9 mouse cellular contexts compared by ENCODE assay signal in the genomic region with DNA sequence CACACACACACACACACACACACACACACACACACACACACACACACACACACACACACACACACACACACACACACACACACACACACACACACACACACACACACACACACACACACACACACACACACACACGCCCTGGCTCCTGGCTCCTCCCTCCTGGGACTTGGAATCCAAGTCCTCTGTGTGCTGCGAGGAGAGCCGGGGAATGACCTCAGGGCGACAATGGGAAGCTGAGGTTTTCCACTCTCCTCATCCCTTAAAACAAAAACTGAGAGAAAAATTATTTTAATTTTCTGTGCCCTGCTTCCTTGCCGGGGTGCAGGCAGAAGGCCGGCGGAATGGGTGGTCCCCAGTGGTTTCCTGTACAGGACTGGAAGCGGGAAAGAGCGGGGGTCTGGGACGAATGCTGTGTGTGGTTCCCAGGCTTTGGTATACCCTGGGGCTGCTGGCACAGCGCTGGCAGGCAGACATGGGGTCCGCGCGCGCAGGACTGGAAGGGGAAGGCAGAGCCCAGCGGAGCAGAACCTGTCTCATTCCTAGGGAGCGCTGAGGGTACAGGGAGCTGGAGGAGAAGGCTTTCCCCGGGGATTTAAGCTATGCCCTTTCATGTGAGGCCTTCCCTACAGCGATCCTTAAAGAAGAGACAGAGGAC. TPM values are rescaled to one million over a fixed set of nuclear protein-coding genes. Genes with fewer than 3 reads are reported as not detected.
A peak's percentile ranks its signal among the peaks of the same experiment; 100 is the strongest.
DNase-seq lines count a peak whose midpoint lies in the region; ATAC-seq lines count a peak whose summit lies in the region.
"Had no signal": no experiment of that assay in that cellular context is flagged by ENCODE, and none has a peak within 500 bp of the region (broad histone marks: within the 10 kb centered on the region; RNA-seq: fewer than 3 reads in every experiment).

No protein-coding gene starts in this region.

- H3K4me3 ChIP-seq in embryonic facial prominence, embryonic 14.5 days (ENCODE audit: low read depth, low read length): no peak overlapping the region
- no peak overlapping the region for H3K4me3 ChIP-seq in hindbrain, embryonic 16.5 days (ENCODE audit: low read length)
- H3K4me3 ChIP-seq: erythroblast, embryonic 14.5 days had no signal

- no peaks in the 10 kb centered on the region for H3K36me3 ChIP-seq in embryonic facial prominence, embryonic 14.5 days (ENCODE audit: control insufficient read depth, insufficient read depth, low read length)
- no peaks in the 10 kb centered on the region for H3K36me3 ChIP-seq in hindbrain, embryonic 16.5 days (ENCODE audit: control insufficient read depth, insufficient read depth, low read length)

- no peaks in the 10 kb centered on the region for H3K9me3 ChIP-seq in embryonic facial prominence, embryonic 14.5 days (ENCODE audit: control insufficient read depth, low read length)
- no peaks in the 10 kb centered on the region for H3K9me3 ChIP-seq in hindbrain, embryonic 16.5 days (ENCODE audit: control insufficient read depth, low read length)

- no peak for ATAC-seq in embryonic facial prominence, embryonic 14.5 days (ENCODE audit: low read depth)
- no peak for ATAC-seq in hindbrain, embryonic 16.5 days
- no peak for ATAC-seq in megakaryocyte progenitor cell, adult 5-6 weeks (replicated peaks; ENCODE audit: poor library complexity)

- peak overlapping the region; percentile 30; the same call in 1 of the 2 replicates for H3K9ac ChIP-seq in embryonic facial prominence, embryonic 14.5 days (ENCODE audit: low read depth, low read length)
- no peak overlapping the region for H3K9ac ChIP-seq in hindbrain, embryonic 16.5 days (ENCODE audit: low read depth, low read length)

- H3K4me1 ChIP-seq in embryonic facial prominence, embryonic 14.5 days (ENCODE audit: control insufficient read depth, insufficient read depth, low read length): peaks cover 3% of the 10 kb centered on the region; the same call in 1 of the 2 replicates
- H3K4me1 ChIP-seq in hindbrain, embryonic 16.5 days (ENCODE audit: control insufficient read depth, insufficient read depth, low read depth, low read length): no peaks in the 10 kb centered on the region

- WGBS in embryonic facial prominence, embryonic 14.5 days: 4% methylated on average over 18 of the region's 19 CpGs
- 8% methylated on average over 19 of the region's 19 CpGs for WGBS in hindbrain, embryonic 16.5 days

- peak; percentile 44 for DNase-seq in R1 (ENCODE audit: low read depth, low spot score)
- DNase-seq in embryonic facial prominence, embryonic 14.5 days (ENCODE audit: low spot score): peak; percentile 27
- peak; percentile 39 for DNase-seq in lung, postnatal 36 days
- DNase-seq in cerebellum, adult 9-11 months: no peak
- no peak for DNase-seq in natural killer cell, adult 2 months (ENCODE audit: low spot score in 2 of 2)

- peaks cover 12% of the 10 kb centered on the region for H3K27me3 ChIP-seq in embryonic facial prominence, embryonic 14.5 days (replicated peaks; ENCODE audit: control insufficient read depth, insufficient read depth, low read length)
- no peaks in the 10 kb centered on the region for H3K27me3 ChIP-seq in hindbrain, embryonic 16.5 days (replicated peaks; ENCODE audit: control insufficient read depth, insufficient read depth, low read length)

- 0 out of 2 replicates have a peak overlapping the region, but pooled peaks have one; percentile 23 for H3K4me2 ChIP-seq in embryonic facial prominence, embryonic 14.5 days (ENCODE audit: low read depth, low read length)
- peak overlapping the region; percentile 10; the same call in 1 of the 2 replicates for H3K4me2 ChIP-seq in hindbrain, embryonic 16.5 days (ENCODE audit: low read length)

- H3K27ac ChIP-seq in embryonic facial prominence, embryonic 14.5 days (replicated peaks; ENCODE audit: low read depth, low read length): no peak overlapping the region
- no peak overlapping the region for H3K27ac ChIP-seq in hindbrain, embryonic 16.5 days (ENCODE audit: low read depth, low read length)

RNA-seq across cellular contexts. Expression of a gene that starts 30.1 kb away (rescaled TPM):
- not detected in 2 replicates for polyA plus RNA-seq in embryonic facial prominence, embryonic 14.5 days (2014; fragmentation: Nextera tagmentation; extraction: Ambion mirVana)
- polyA plus RNA-seq in hindbrain, embryonic 16.5 days (2015; fragmentation: Nextera tagmentation; extraction: Ambion mirVana): 1.2 and 1.3 TPM in 2 replicates
- not detected in 2 replicates for total RNA-seq in megakaryocyte progenitor cell, adult 5-6 weeks (2015)
- not detected in 2 replicates for total RNA-seq in megakaryocyte progenitor cell, adult 5-6 weeks (2017)
- total RNA-seq: liver, adult 2 months had no signal
- polyA plus RNA-seq: erythroblast, embryonic 14.5 days; liver, adult 2 months had no signal

RNA-seq across cellular contexts. Expression of a gene that starts 31.1 kb away (rescaled TPM):
- polyA plus RNA-seq in embryonic facial prominence, embryonic 14.5 days (2014; fragmentation: Nextera tagmentation; extraction: Ambion mirVana): 93.7 and 112 TPM in 2 replicates
- polyA plus RNA-seq in hindbrain, embryonic 16.5 days (2015; fragmentation: Nextera tagmentation; extraction: Ambion mirVana): 32.5 and 45.3 TPM in 2 replicates
- 29.9 and 35.3 TPM in 2 replicates for total RNA-seq in megakaryocyte progenitor cell, adult 5-6 weeks (2015)
- total RNA-seq in megakaryocyte progenitor cell, adult 5-6 weeks (2017): 33.5 and 51.0 TPM in 2 replicates

RNA-seq across cellular contexts. Expression of a gene that starts 57.9 kb away (rescaled TPM):
- polyA plus RNA-seq in embryonic facial prominence, embryonic 14.5 days (2014; fragmentation: Nextera tagmentation; extraction: Ambion mirVana): 751 and 879 TPM in 2 replicates
- 704 and 759 TPM in 2 replicates for polyA plus RNA-seq in hindbrain, embryonic 16.5 days (2015; fragmentation: Nextera tagmentation; extraction: Ambion mirVana)
- total RNA-seq in megakaryocyte progenitor cell, adult 5-6 weeks (2015): 202 and 210 TPM in 2 replicates
- 184 and 263 TPM in 2 replicates for total RNA-seq in megakaryocyte progenitor cell, adult 5-6 weeks (2017)

Comparison
In these comparisons a context has a peak if more than half of its experiments do, and no peak if none do; other contexts are left out.
1. DNase-seq: peak in R1 (single experiment), embryonic facial prominence, embryonic 14.5 days (single experiment) and lung, postnatal 36 days (single experiment); none in cerebellum, adult 9-11 months (single experiment) and natural killer cell, adult 2 months (0 of 2).